Mouse (Mus musculus): ENCODE data around the gene Gbf1. TPM values are rescaled to one million over a fixed set of nuclear protein-coding genes. Genes with fewer than 3 reads are reported as not detected.

Gene Gbf1
- total and polyA plus RNA-seq, 3 experiments = 39.9 to 49.3 (median 40.0) TPM

GRCm38 (mm10) chr19:46315752-46316610, 163.7 kb downstream of the Gbf1 start:
- WGBS = 57% methylated on average over 12 of the region's 12 CpGs
- intact Hi-C loops (cut with DNase I) = no loop called here
- Histone ChIP-seq H3K9ac (ENCODE audit: low read depth, low read length) (no peak overlapping the region), H3K4me1 (ENCODE audit: control insufficient read depth, insufficient read depth, low read length) (peaks cover 2% of the 10 kb centered on the region; the same call in 1 of the 2 replicates), H3K4me3 (no peak overlapping the region), H3K27me3 (ENCODE audit: control insufficient read depth, insufficient read depth, low read length) (peaks cover 26% of the 10 kb centered on the region), H3K79me2 (replicated peaks; ENCODE audit: control insufficient read depth, insufficient read depth, low read length) (no peaks in the 10 kb centered on the region), H3K36me3 (ENCODE audit: control insufficient read depth, insufficient read depth, low read length) (no peaks in the 10 kb centered on the region), H3K27ac (no peak overlapping the region)
- TF ChIP-seq CTCF (IDR thresholded peaks at IDR 0.05) (no peak), POLR2A (IDR thresholded peaks at IDR 0.05; ENCODE audit: insufficient read depth, low read depth, low read length) (no peak), EP300 (IDR thresholded peaks at IDR 0.05; ENCODE audit: insufficient read depth, low read depth, low read length) (no peak)
- no peak for DNase-seq

GRCm38 (mm10) chr19:46316846-46317545, 164.7 kb downstream of the Gbf1 start:
- Histone ChIP-seq H3K4me3 (no peak overlapping the region), H3K27ac (no peak overlapping the region), H3K9ac (ENCODE audit: low read depth, low read length) (0 out of 2 replicates have a peak overlapping the region, but pooled peaks have one; percentile 10), H3K79me2 (replicated peaks; ENCODE audit: control insufficient read depth, insufficient read depth, low read length) (no peaks in the 10 kb centered on the region), H3K27me3 (ENCODE audit: control insufficient read depth, insufficient read depth, low read length) (peaks cover 27% of the 10 kb centered on the region), H3K36me3 (ENCODE audit: control insufficient read depth, insufficient read depth, low read length) (no peaks in the 10 kb centered on the region), H3K4me1 (ENCODE audit: control insufficient read depth, insufficient read depth, low read length) (peaks cover 2% of the 10 kb centered on the region; the same call in 1 of the 2 replicates)
- intact Hi-C loops (cut with DNase I) = no loop called here
- WGBS = 36% methylated on average over 15 of the region's 15 CpGs
- no peak for TF ChIP-seq CTCF (IDR thresholded peaks at IDR 0.05)
- TF ChIP-seq EP300 (IDR thresholded peaks at IDR 0.05; ENCODE audit: insufficient read depth, low read depth, low read length) = no peak
- TF ChIP-seq POLR2A (IDR thresholded peaks at IDR 0.05; ENCODE audit: insufficient read depth, low read depth, low read length) = no peak
- DNase-seq = peak in 1 of 2 experiments; percentile 2

GRCm38 (mm10) chr19:46317546-46317885, 165.2 kb downstream of the Gbf1 start:
- intact Hi-C loops (cut with DNase I) = no loop called here
- Histone ChIP-seq H3K4me3 (no peak overlapping the region), H3K79me2 (replicated peaks; ENCODE audit: control insufficient read depth, insufficient read depth, low read length) (no peaks in the 10 kb centered on the region), H3K27ac (no peak overlapping the region), H3K9ac (ENCODE audit: low read depth, low read length) (0 out of 2 replicates have a peak overlapping the region, but pooled peaks have one; percentile 10), H3K36me3 (ENCODE audit: control insufficient read depth, insufficient read depth, low read length) (no peaks in the 10 kb centered on the region), H3K4me1 (ENCODE audit: control insufficient read depth, insufficient read depth, low read length) (peaks cover 2% of the 10 kb centered on the region; the same call in 1 of the 2 replicates), H3K27me3 (ENCODE audit: control insufficient read depth, insufficient read depth, low read length) (peaks cover 27% of the 10 kb centered on the region)
- whole genome bisulfite sequencing = 1% methylated on average over 35 of the region's 48 CpGs
- TF ChIP-seq POLR2A (IDR thresholded peaks at IDR 0.05; ENCODE audit: insufficient read depth, low read depth, low read length) = no peak
- no peak for TF ChIP-seq CTCF (IDR thresholded peaks at IDR 0.05)
- TF ChIP-seq EP300 (IDR thresholded peaks at IDR 0.05; ENCODE audit: insufficient read depth, low read depth, low read length) = no peak
- peak in 1 of 2 experiments; percentile 24 for DNase-seq

GRCm38 (mm10) chr19:46318031-46318471, 165.7 kb downstream of the Gbf1 start:
- H3K27me3 ChIP-seq (ENCODE audit: control insufficient read depth, insufficient read depth, low read length) = peaks cover 27% of the 10 kb centered on the region
- H3K79me2 ChIP-seq (replicated peaks; ENCODE audit: control insufficient read depth, insufficient read depth, low read length) = no peaks in the 10 kb centered on the region
- H3K9ac ChIP-seq (ENCODE audit: low read depth, low read length) = peak overlapping the region; percentile 15; the same call in 1 of the 2 replicates
- no peaks in the 10 kb centered on the region for H3K36me3 ChIP-seq (ENCODE audit: control insufficient read depth, insufficient read depth, low read length)
- peaks cover 2% of the 10 kb centered on the region; the same call in 1 of the 2 replicates for H3K4me1 ChIP-seq (ENCODE audit: control insufficient read depth, insufficient read depth, low read length)
- no peak overlapping the region for H3K27ac ChIP-seq
- TF ChIP-seq POLR2A (IDR thresholded peaks at IDR 0.05; ENCODE audit: insufficient read depth, low read depth, low read length) (no peak), CTCF (IDR thresholded peaks at IDR 0.05) (no peak), EP300 (IDR thresholded peaks at IDR 0.05; ENCODE audit: insufficient read depth, low read depth, low read length) (no peak)
- WGBS = 2% methylated on average over 25 of the region's 42 CpGs
- peak overlapping the region; percentile 14; the same call in 1 of the 2 replicates for H3K4me3 ChIP-seq
- intact Hi-C loops (cut with DNase I) = no loop called here
- DNase-seq = peak; percentile 45 to 48

GRCm38 (mm10) chr19:46318586-46319378, 166.5 kb downstream of the Gbf1 start:
- TF ChIP-seq POLR2A (IDR thresholded peaks at IDR 0.05; ENCODE audit: insufficient read depth, low read depth, low read length) (no peak), EP300 (IDR thresholded peaks at IDR 0.05; ENCODE audit: insufficient read depth, low read depth, low read length) (no peak), CTCF (IDR thresholded peaks at IDR 0.05) (no peak)

More at GRCm38 (mm10) chr19:46318586-46319378, 166.5 kb downstream of the Gbf1 start:
- Histone ChIP-seq H3K79me2 (replicated peaks; ENCODE audit: control insufficient read depth, insufficient read depth, low read length) (no peaks in the 10 kb centered on the region), H3K27me3 (ENCODE audit: control insufficient read depth, insufficient read depth, low read length) (peaks cover 27% of the 10 kb centered on the region), H3K36me3 (ENCODE audit: control insufficient read depth, insufficient read depth, low read length) (no peaks in the 10 kb centered on the region), H3K4me1 (ENCODE audit: control insufficient read depth, insufficient read depth, low read length) (peaks cover 2% of the 10 kb centered on the region; the same call in 1 of the 2 replicates), H3K9ac (ENCODE audit: low read depth, low read length) (no peak overlapping the region), H3K4me3 (no peak overlapping the region), H3K27ac (no peak overlapping the region)
- 11% methylated on average over 16 of the region's 16 CpGs for WGBS
- intact Hi-C loops (cut with DNase I) = no loop called here
- peak; percentile 52 to 59 for DNase-seq
